Mouse (Mus musculus): ENCODE results near the gene Poll.
"Not testable (repeated sequence)": the region's sequence is repeated elsewhere in the genome, so short reads cannot be mapped to it uniquely, and the experiment has no call there.

The Poll gene

GRCm38 (mm10) chr19:45575632-45576001, 15.3 kb upstream of the Poll start:
- DNase-seq, result no peak

- no peak for DNase-seq
Observed at GRCm38 (mm10) chr19:45574941-45575631, 14.8 kb upstream of the Poll start.

GRCm38 (mm10) chr19:45574339-45574898, 14.1 kb upstream of the Poll start:
- no peak for DNase-seq

GRCm38 (mm10) chr19:45573861-45574267, 13.5 kb upstream of the Poll start:
- DNase-seq, result peak; percentile 79

GRCm38 (mm10) chr19:45573033-45573432, 12.7 kb upstream of the Poll start:
- DNase-seq, result no peak

- DNase-seq, result no peak
Observed at GRCm38 (mm10) chr19:45567367-45567766, 7.0 kb upstream of the Poll start.

GRCm38 (mm10) chr19:45565925-45566715, 5.8 kb upstream of the Poll start:
- DNase-seq, result no peak

- DNase-seq, result no peak
Observed at GRCm38 (mm10) chr19:45554136-45554535, 6.2 kb downstream of the Poll start.

GRCm38 (mm10) chr19:45552187-45552586, 8.1 kb downstream of the Poll start:
- no peak for DNase-seq

- no peak for DNase-seq
Observed at GRCm38 (mm10) chr19:45549948-45550347, 10.4 kb downstream of the Poll start.

- DNase-seq, result no peak
Observed at GRCm38 (mm10) chr19:45549128-45549915, 11.0 kb downstream of the Poll start.

GRCm38 (mm10) chr19:45548196-45548595, 12.1 kb downstream of the Poll start:
- DNase-seq, result not testable (repeated sequence)

- DNase-seq, result peak; percentile 82
Observed at GRCm38 (mm10) chr19:45544925-45545321, 15.4 kb downstream of the Poll start.

- DNase-seq, result no peak
Observed at GRCm38 (mm10) chr19:45544152-45544924, 16.0 kb downstream of the Poll start.

GRCm38 (mm10) chr19:45542061-45542460, 18.3 kb downstream of the Poll start:
- DNase-seq, result no peak

GRCm38 (mm10) chr19:45541409-45542041, 18.8 kb downstream of the Poll start:
- peak in 1 of 2 experiments; percentile 46 for DNase-seq

- no peak for DNase-seq
Observed at GRCm38 (mm10) chr19:45540657-45541408, 19.5 kb downstream of the Poll start.

- peak; percentile 65 to 81 for DNase-seq
Observed at GRCm38 (mm10) chr19:45537505-45537904, 22.8 kb downstream of the Poll start.

- no peak for DNase-seq
Observed at GRCm38 (mm10) chr19:45535929-45536328, 24.4 kb downstream of the Poll start.

- DNase-seq, result no peak
Observed at GRCm38 (mm10) chr19:45535214-45535735, 25.1 kb downstream of the Poll start.

GRCm38 (mm10) chr19:45533617-45534016, 26.7 kb downstream of the Poll start:
- no peak for DNase-seq
